Mouse (Mus musculus) induced T-regulatory cell, adult 2 months (primary cell): ENCODE results near the gene H2-Oa.

Experiments
- DNase-seq: peaks from one replicate; pipeline ENCODE4 v3.0.0-alpha.2; 2012; ENCODE audit warnings: low read depth

The H2-Oa gene

GRCm38 (mm10) chr17:34101604-34102032, 9.5 kb downstream of the H2-Oa start:
- DNase-seq, result peak; percentile 99

DNA sequence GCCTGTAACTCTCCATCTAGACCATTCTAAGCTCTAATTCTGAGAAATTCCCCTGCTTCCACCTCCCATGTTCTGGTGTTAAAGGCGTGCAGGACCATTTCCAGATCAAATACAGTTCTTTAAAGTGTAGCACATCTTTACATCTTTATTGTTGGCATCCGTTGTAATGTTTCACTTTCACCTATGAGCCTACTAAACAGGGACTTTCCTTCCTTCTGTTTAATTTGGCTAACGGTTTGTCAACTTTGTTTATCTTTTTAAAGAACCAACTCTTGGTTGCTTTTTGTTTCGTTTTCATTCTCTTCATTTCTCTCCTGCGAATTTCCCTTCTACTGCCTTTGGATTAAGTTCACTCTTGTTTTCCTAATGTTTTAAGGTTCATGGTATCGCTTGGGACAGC, 10.7 kb downstream of the H2-Oa start:
- DNase-seq, result peak; percentile 89

DNA sequence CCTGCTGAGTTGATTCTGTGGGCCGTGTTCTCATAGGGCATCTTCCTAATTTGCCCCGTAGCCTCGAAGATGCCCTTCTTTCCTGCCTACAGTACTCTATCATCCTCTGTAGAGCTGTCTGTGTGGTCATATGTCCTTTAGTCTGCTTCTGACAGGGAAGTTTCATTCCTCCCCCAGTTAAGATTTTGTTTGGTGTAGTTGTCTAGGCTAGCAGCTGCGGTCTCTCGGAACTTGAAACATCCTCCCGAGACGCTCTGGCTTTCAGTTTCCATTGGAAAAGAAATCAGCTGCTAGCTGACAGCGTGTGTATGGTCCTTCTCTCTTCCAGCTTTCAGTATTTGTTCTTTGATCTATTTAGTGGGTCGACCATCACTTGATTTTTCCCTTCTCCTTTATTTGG, 12.7 kb downstream of the H2-Oa start:
- DNase-seq, result peak; percentile 80

- no peak for DNase-seq
These were observed 14.4 kb downstream of the H2-Oa start for GRCm38 (mm10) chr17:34106555-34106954.

DNA sequence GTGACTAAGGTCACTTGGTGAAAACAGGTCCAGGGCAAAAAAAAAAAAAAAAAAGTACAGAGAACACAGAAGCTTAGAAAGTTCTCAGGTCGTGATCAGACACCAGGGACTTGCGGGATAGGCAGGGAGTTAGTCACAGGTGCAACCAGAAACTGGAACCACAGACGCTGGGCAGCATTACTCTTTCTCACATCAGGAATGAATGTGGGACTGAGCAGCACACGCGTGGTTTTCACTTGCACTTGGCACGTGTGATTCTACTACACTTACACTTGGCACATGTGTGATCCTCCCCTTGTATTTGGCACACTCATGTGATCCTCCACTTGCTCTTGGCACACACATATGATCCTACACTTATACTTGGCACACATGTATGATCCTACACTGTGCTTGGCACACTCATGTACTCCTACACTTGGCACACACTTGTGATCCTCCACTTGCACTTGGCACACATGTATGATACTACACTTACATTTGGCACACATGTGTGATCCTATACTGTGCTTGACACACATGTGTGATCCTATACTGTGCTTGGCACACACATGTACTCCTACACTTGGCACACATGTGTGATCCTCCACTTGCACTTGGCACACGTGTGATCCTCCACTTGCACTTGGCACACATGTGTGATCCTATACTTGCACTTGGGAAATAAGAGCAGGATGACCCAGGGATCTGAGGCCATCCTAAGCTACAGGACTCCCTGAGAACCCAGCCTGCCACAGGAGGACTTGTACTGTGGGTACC, 15.1 kb downstream of the H2-Oa start:
- DNase-seq, result peak; percentile 56

DNA sequence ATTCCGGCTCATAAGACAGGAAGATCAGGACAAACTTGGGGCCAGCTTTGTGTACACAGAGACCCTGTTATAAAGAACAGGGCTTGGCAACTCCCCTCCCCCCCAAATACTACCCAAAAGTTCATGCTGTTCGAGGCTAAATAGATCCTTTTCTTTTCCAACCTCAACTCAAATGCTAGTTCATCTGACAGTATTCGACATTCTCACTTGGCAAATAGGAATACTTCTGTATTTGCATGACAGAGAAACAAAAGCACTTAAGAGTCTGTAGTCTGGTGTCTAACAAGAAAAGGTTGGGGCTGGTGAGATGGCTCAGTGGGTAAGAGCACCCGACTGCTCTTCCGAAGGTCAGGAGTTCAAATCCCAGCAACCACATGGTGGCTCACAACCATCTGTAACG, 16.3 kb downstream of the H2-Oa start:
- DNase-seq, result peak; percentile 27

DNA sequence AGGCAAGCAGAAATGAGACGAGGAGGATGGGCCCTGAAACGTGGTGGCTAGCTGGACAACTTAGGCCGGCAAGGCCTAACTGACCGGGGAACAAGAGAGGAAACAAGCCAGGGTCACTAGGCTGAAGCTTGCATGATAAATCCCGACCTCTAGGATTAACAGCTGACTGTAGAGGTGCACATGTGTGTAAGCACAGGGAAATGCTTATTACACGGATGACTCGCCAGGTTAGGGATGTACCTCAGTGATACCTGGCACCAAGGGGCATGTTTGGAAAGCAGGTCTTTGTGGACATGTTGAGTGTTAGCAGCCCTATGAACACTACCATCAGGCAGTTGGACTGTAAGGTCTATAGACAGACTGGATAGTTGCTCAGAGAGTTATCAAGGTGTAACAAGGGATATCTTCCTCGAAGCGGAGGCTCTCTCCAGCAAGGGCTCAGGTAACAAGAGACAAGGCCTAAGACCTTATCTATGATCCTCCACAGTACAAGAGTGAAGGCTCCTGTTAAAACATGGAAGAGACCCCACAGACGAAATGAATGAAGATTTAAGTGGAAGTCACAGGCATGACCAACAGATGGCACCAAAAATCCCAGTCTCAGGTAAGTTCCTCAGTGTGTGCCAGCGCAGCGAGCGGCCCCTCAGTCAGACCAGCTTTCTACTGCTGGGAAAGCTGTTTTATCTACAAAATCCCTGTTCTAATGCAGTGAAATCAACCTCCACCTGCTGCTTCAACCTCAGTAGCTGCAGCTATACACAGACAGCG, 17.1 kb downstream of the H2-Oa start:
- peak; percentile 66 for DNase-seq

DNA sequence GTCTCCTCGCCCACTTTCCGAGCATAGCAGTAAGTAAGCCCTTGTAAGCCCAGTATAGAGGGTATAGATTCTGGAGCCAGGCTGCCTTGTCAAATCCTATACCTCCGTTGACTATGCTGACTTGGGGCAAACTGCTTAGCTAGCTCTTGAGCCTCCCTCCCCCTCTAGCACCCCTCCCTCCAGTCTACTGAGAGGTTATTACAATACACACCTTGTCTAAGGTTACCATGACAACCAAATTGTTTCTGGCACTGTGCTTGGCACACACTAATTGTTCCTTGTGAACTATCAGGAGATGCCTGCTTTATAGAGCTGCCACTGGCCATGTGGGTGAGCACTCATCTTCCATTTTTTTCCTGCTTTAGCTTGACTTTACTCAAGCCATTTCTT, 17.7 kb downstream of the H2-Oa start:
- DNase-seq, result peak; percentile 54

- no peak for DNase-seq
These were observed 18.2 kb downstream of the H2-Oa start for GRCm38 (mm10) chr17:34110309-34110708.

DNA sequence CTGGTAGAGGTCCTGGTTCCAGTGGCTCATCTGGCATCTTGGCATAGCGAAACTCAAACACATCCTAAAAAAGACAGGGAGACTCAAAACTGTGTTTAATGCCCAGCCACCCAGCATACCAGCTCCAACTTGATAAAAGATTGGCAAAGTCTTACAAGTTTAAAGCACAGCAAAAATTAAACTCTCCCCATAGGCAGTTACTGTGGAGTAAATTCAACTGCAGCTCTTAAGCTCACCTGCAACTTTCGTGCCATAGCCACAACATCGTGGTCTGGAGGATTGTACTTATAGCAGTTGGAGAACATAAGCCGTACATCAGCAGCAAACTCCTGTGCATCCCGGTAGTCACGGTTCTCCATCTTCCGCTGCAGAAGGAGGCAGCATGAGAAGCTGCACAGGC, 22.0 kb downstream of the H2-Oa start:
- DNase-seq, result no peak

GRCm38 (mm10) chr17:34116736-34117370, 24.7 kb downstream of the H2-Oa start:
- DNase-seq, result no peak

GRCm38 (mm10) chr17:34117421-34118112, 25.4 kb downstream of the H2-Oa start:
- DNase-seq, result peak; percentile 80

DNA sequence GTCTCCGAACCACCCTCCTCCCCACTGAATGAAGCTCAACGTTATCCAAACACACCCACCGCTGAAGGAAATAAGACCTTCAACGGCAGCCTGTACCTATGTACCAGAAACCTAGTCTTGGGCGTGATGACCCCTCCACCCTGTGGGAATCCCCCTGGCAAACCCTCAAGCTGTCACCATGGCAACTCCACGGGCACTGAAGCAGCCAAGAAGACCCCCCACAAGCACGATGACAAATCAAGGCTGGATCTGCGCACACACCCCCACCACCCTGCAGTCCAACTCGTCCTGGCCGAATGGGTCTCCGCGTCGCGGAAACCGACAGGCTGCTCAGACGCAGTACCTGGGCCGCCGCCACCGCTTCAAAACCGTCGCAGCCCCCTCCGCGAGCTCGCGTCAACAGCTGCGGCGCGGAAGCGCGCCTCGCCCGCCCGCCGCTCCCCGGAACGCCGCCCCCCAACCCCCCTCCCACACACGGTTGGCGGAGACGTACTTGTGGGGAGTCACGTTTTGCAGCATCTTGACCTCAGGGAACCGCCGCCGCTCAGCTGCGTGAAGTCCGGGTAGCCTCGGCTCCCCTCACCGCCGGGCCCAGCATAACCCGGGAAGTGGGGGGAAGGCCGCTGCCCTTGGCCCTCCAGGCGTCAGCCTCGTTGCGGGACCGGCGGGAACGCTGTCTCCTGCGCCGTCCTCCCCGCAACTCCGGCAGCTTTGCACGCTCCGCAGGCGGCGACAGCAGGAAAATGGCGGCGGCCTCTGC, 26.2 kb downstream of the H2-Oa start:
- DNase-seq, result peak; percentile 75

GRCm38 (mm10) chr17:34118873-34119248, 26.7 kb downstream of the H2-Oa start:
- DNase-seq, result no peak

GRCm38 (mm10) chr17:34119249-34120179, 27.4 kb downstream of the H2-Oa start, which contains the start of gene H2-DMa:
TSS of gene H2-DMa (plus strand) at chr17:34119541.
- DNase-seq, result peak; percentile 99

- DNase-seq, result peak; percentile 86
These were observed 28.1 kb downstream of the H2-Oa start for GRCm38 (mm10) chr17:34120180-34120723.

- DNase-seq, result peak; percentile 91
These were observed 28.7 kb downstream of the H2-Oa start for GRCm38 (mm10) chr17:34120814-34121171.

- peak; percentile 80 for DNase-seq
These were observed 29.2 kb downstream of the H2-Oa start for GRCm38 (mm10) chr17:34121172-34121878.

- DNase-seq, result no peak
These were observed 29.7 kb downstream of the H2-Oa start for GRCm38 (mm10) chr17:34121879-34122187.
